Mouse (Mus musculus) CH12.LX (cell line): ENCODE results near the gene Socs2. TPM values are rescaled to one million over a fixed set of nuclear protein-coding genes. Genes with fewer than 3 reads are reported as not detected.

Experiments used
- DNase-seq: peaks from one replicate; pipeline ENCODE4 v3.0.0-alpha.2; 2013; ENCODE audit errors: extremely low read depth
- H3K27ac ChIP-seq: 2 replicates; pipeline ENCODE4 v1.5.1; 2012; ENCODE audit warnings: low read depth, mild to moderate bottlenecking, control low read depth, moderate library complexity; ENCODE audit not compliant: insufficient read depth
- H3K27me3 ChIP-seq: replicated peaks from 2 replicates; pipeline ENCODE3; 2012; ENCODE audit warnings: inconsistent platforms
- H3K36me3 ChIP-seq, 2 experiments: replicated peaks in 1 of 2; 2 replicates each; pipeline versions ENCODE3 to v1.6.1; 2012; ENCODE audit warnings: inconsistent platforms in 1 of 2, low read length in 1 of 2, mild to moderate bottlenecking in 1 of 2, mixed read lengths in 1 of 2, moderate library complexity in 1 of 2; ENCODE audit not compliant: control insufficient read depth in 1 of 2, insufficient read depth in 1 of 2
- H3K4me1 ChIP-seq, 2 experiments: 2 replicates each; pipeline ENCODE4 v1.6.1; 2012; ENCODE audit warnings: inconsistent platforms in 1 of 2, moderate library complexity in 1 of 2; ENCODE audit not compliant: insufficient read depth in 2 of 2, control insufficient read depth in 1 of 2
- H3K4me2 ChIP-seq: 2 replicates; pipeline ENCODE4 v1.6.1; 2012; ENCODE audit warnings: low read depth, mild to moderate bottlenecking, control low read depth; ENCODE audit not compliant: poor library complexity, insufficient read depth, severe bottlenecking
- H3K4me3 ChIP-seq, 3 experiments: fragments of 150-350 bp in 1 of 3; sonication (generic) in 1 of 3; replicated peaks in 1 of 3; 2 replicates each; pipeline versions ENCODE3 to v1.5.1; 2011 to 2012; ENCODE audit warnings: low read depth in 2 of 3, low read length in 2 of 3, mild to moderate bottlenecking in 2 of 3, moderate library complexity in 2 of 3, control low read depth in 1 of 3, improper control_type of control experiment in 1 of 3, inconsistent platforms in 1 of 3, mixed read lengths in 1 of 3; ENCODE audit not compliant: poor library complexity in 1 of 3
- H3K79me2 ChIP-seq: replicated peaks from 2 replicates; pipeline ENCODE4 v1.6.1; 2012; ENCODE audit warnings: mild to moderate bottlenecking, moderate library complexity; ENCODE audit not compliant: control insufficient read depth, poor library complexity, insufficient read depth, severe bottlenecking; ENCODE audit errors: extremely low read depth
- H3K9ac ChIP-seq: 2 replicates; pipeline ENCODE4 v1.6.1; 2012; ENCODE audit warnings: low read depth, mild to moderate bottlenecking, control low read depth, moderate library complexity; ENCODE audit not compliant: insufficient read depth
- H3K9me3 ChIP-seq: replicated peaks from 2 replicates; pipeline ENCODE3; 2012; ENCODE audit warnings: low read length, inconsistent platforms, mixed read lengths
- EP300 ChIP-seq: IDR thresholded peaks from 2 replicates; pipeline ENCODE4 v1.6.1; 2011; ENCODE audit warnings: low read length, improper control_type of control experiment
- ETS1 ChIP-seq: conservative IDR thresholded peaks from 2 replicates; pipeline ENCODE4 v1.6.1; 2012; ENCODE audit warnings: low read depth, mild to moderate bottlenecking, inconsistent platforms, low read length, improper control_type of control experiment, moderate library complexity
- GABPA ChIP-seq: IDR thresholded peaks from 2 replicates; pipeline ENCODE4 v1.6.1; 2012; ENCODE audit warnings: low read depth, low read length, improper control_type of control experiment, inconsistent platforms; ENCODE audit not compliant: insufficient replicate concordance
- JUND ChIP-seq: conservative IDR thresholded peaks from 2 replicates; pipeline ENCODE4 v1.6.1; 2011; ENCODE audit warnings: low read depth, low read length, improper control_type of control experiment
- MAX ChIP-seq: IDR thresholded peaks from 2 replicates; pipeline ENCODE4 v1.6.1; 2011; ENCODE audit warnings: low read length, improper control_type of control experiment
- MAZ ChIP-seq: IDR thresholded peaks from 2 replicates; pipeline ENCODE4 v1.6.1; 2012; ENCODE audit warnings: low read depth, mild to moderate bottlenecking, inconsistent platforms, low read length, improper control_type of control experiment, moderate library complexity
- MYC ChIP-seq: IDR thresholded peaks from 2 replicates; pipeline ENCODE4 v1.6.1; 2011; ENCODE audit warnings: low read depth, mild to moderate bottlenecking, improper control_type of control experiment, low read length
- NELFE ChIP-seq: IDR thresholded peaks from 2 replicates; pipeline ENCODE4 v1.6.1; 2011; ENCODE audit warnings: low read depth, low read length, improper control_type of control experiment
- POLR2A ChIP-seq: IDR thresholded peaks from 2 replicates; pipeline ENCODE4 v1.6.1; 2011; ENCODE audit warnings: low read depth, mild to moderate bottlenecking, improper control_type of control experiment, low read length
- SMC3 ChIP-seq: IDR thresholded peaks from 2 replicates; pipeline ENCODE4 v1.6.1; 2011; ENCODE audit warnings: low read depth, low read length, improper control_type of control experiment
- USF2 ChIP-seq: conservative IDR thresholded peaks from 2 replicates; pipeline ENCODE4 v1.6.1; 2011; ENCODE audit warnings: low read depth, low read length, improper control_type of control experiment
- ZKSCAN1 ChIP-seq: IDR thresholded peaks from 2 replicates; pipeline ENCODE4 v1.6.1; 2012; ENCODE audit warnings: low read depth, inconsistent platforms, low read length, improper control_type of control experiment, borderline replicate concordance
- ZMIZ1 ChIP-seq: IDR thresholded peaks from 2 replicates; pipeline ENCODE4 v1.6.1; 2012; ENCODE audit warnings: low read depth, mild to moderate bottlenecking, inconsistent platforms, low read length, improper control_type of control experiment
- ZNF384 ChIP-seq: IDR thresholded peaks from 2 replicates; pipeline ENCODE4 v1.6.1; 2012; ENCODE audit warnings: low read depth, low read length, improper control_type of control experiment, inconsistent platforms
- dilution Hi-C: fragments of 300-500 bp; cut with MboI; formaldehyde crosslinking; loops from 2 replicates; pipeline ENCODE4 v1.14.3; 2020; ENCODE audit warnings: low sequenced_read_pairs; ENCODE audit not compliant: extremely low pct_unique_long_range_greater_than_20kb, extremely low pct_ligation_motif_present
- in situ Hi-C: fragments of 300-500 bp; cut with MboI; formaldehyde crosslinking; loops from 3 replicates; pipeline ENCODE4 v1.14.3; 2019; ENCODE audit warnings: low sequenced_read_pairs, low pct_ligation_motif_present, low pct_unique_long_range_greater_than_20kb, mixed read lengths
- polyA plus RNA-seq: library from polyadenylated mRNA; unstranded; fragments of >175 nt; gene quantifications from 2 replicates; pipeline ENCODE4 v1.2.1, GENCODE M21; 2012; ENCODE audit warnings: low read depth; ENCODE audit not compliant: insufficient read length
- total RNA-seq, 2 experiments: library from RNA; depleted of rRNA; stranded (reverse); fragments of 300-350 nt in 1 of 2; fragments of >200 nt in 1 of 2; gene quantifications; 2 replicates each; pipeline ENCODE4 v1.2.3; 2012 to 2014

The Socs2 gene
- total and polyA plus RNA-seq, 3 experiments: 7.8 to 16.3 (median 15.7) TPM

DNA sequence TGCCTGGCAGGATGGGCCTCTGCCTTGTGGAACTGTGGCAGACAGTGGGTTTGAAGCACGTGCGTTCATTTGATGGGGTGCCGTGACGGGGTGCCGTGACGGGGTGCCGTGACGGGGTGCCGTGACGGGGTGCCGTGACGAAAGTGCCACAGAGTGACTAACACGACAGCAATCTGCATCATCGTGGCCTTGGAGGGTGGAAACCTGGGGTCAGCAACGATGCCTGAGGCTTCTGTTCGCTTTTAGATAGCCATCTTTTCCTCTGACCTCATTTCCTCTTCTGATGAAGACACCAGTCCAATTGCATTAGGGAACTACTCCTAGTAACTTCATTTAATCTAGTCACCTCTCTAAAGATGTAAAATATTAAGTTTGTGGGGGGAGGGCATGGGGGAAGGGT is 31.0 kb upstream of the Socs2 start:
- TF ChIP-seq SMC3 (no peak), ZMIZ1 (no peak), MAX (no peak)
- no peak overlapping the region for H3K9ac ChIP-seq
- no peaks in the 10 kb centered on the region for H3K79me2 ChIP-seq
- H3K4me2 ChIP-seq: no peak overlapping the region
- no peaks in the 10 kb centered on the region for H3K9me3 ChIP-seq
- no peak for DNase-seq
- no peaks in the 10 kb centered on the region for H3K27me3 ChIP-seq
- peaks cover 0 to 3% of the 10 kb centered on the region in 2 experiments; a peak in 2 of 4 replicates for H3K4me1 ChIP-seq
- H3K36me3 ChIP-seq: no peaks in the 10 kb centered on the region
- dilution Hi-C loops (no loop called here), in situ Hi-C loops (no loop called here)
- no peak overlapping the region for H3K4me3 ChIP-seq
- H3K27ac ChIP-seq: no peak overlapping the region

DNA sequence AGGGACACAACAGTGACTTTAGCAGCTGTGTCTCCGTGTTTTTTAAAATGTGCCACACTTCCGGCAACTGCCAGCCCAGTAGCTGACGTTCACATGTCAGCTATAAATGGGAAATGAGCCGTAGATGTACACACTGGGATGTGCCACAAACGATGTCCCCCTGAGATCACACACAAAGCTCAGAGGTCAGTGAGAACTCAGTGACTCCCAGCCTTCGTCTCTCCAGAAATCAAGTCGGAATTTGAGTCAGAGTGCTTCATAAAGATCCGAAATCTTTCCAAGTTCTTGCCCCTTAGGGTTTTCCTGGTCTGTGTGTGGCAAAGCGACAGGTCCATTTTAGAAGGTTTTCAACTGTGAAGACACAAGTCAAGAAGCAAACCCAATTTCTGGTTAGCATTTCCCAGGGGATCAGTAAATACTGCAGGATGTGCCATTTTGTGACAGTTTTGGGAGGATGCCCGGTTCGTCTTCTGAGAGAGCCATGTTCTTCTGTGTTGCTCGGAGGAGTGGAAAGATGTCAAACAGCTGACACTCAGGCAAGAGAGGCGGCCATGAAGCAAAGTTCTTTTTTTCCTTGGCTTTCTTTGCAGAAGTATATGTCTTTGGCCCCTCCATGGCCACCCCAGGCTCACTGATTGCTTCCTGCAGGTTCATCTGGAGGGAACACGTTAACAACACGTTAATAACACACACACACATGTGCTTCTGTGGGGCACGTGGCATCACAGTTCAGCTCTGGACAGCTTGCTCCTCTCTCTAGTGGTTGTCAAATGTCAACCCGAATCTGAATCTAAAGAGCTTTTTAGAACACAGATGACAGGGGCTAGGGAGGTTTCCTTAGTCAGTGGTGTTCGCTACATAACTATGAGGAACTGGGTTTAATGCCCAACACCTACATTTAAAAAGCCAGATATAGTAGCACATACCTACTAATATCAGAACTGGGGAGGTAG is 28.4 kb upstream of the Socs2 start:
- Histone ChIP-seq H3K36me3 (no peaks in the 10 kb centered on the region), H3K9ac (no peak overlapping the region), H3K79me2 (no peaks in the 10 kb centered on the region), H3K9me3 (no peaks in the 10 kb centered on the region), H3K4me2 (no peak overlapping the region), H3K4me3 (no peak overlapping the region), H3K27me3 (no peaks in the 10 kb centered on the region), H3K27ac (no peak overlapping the region), H3K4me1 (peaks cover 5 to 22% of the 10 kb centered on the region in 2 experiments)
- no peak for DNase-seq
- dilution Hi-C loops (no loop called here), in situ Hi-C loops (no loop called here)
- TF ChIP-seq MAZ (no peak), USF2 (no peak), MYC (no peak), ZNF384 (no peak), ETS1 (no peak), MAX (no peak), ZKSCAN1 (no peak), EP300 (no peak), JUND (no peak), POLR2A (no peak), GABPA (no peak), NELFE (no peak)
